Mouse (Mus musculus) megakaryocyte-erythroid progenitor cell, adult 5-6 weeks (primary cell): ENCODE data around the gene Rap1b. TPM values are rescaled to one million over a fixed set of nuclear protein-coding genes. Genes with fewer than 3 reads are reported as not detected.
A peak's percentile ranks its signal among the peaks of the same experiment; 100 is the strongest.
"Not testable (repeated sequence)": the region's sequence is repeated elsewhere in the genome, so short reads cannot be mapped to it uniquely, and the experiment has no call there.

ENCODE experiments used
- ATAC-seq: replicated peaks from 2 replicates; pipeline ENCODE4 v1.8.0; 2016; ENCODE audit warnings: mild to moderate bottlenecking, inconsistent platforms; ENCODE audit not compliant: severe bottlenecking, poor library complexity, low FRiP score, low TSS enrichment
- total RNA-seq, 2 experiments: library from RNA; stranded (forward) in 1 of 2; stranded (reverse) in 1 of 2; fragments of 200-1000, 215-1000 nt in 1 of 2; fragments of >200 nt in 1 of 2; fragmentation: Nextera tagmentation in 1 of 2; gene quantifications; 2 replicates each; pipeline ENCODE4 v1.2.3; 2014 to 2017

Rap1b gene
- 56.8 and 92.2 TPM in 2 replicates for total RNA-seq (2014; fragmentation: Nextera tagmentation)
- 67.4 and 73.2 TPM in 2 replicates for total RNA-seq (2017)

DNA sequence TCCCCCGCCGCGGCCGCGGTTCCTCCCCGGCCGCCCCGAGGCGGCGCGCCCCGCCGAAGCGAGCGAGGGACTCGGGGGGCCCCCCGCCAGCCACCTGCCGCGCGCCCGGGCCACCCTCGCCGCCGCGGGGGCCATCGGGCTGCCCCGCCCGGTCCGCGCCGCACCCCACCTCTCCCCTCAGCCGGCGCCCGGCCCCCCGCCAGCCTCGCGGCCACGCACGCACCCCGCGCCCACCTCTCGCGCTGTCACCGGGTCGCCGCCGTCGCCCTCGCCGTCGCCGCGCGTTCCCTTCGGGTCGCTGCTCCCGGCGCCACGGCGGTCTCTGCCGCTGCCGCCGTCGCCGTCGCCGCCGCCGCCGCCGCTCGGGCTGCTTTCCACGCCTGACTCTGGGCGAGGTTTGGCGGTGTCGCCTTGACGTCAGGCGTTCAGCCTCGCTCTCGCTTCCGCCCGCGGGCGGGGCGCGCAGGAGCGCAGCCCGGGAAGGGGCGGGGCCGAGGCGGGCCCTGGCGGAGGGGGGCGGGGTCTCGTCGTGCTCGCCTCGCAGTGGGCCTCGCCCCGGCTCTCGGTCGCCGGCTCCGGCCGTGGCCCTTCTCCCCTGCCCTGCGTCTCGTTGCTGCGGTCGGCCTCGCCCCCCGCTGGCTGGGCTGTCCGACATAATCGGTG is at the start of gene Rap1b:
TSS of gene Rap1b (minus strand) at position 439 of the 663 bp plus-strand sequence.
- ATAC-seq, result peak; percentile 84

- no peak for ATAC-seq
Observed at GRCm38 (mm10) chr10:117895186-117895585, 49.4 kb upstream of the Rap1b start.

- ATAC-seq, result no peak
Observed at GRCm38 (mm10) chr10:117894114-117895035, 48.5 kb upstream of the Rap1b start.

- not testable (repeated sequence) for ATAC-seq
Observed at GRCm38 (mm10) chr10:117893128-117893527, 47.3 kb upstream of the Rap1b start.

DNA sequence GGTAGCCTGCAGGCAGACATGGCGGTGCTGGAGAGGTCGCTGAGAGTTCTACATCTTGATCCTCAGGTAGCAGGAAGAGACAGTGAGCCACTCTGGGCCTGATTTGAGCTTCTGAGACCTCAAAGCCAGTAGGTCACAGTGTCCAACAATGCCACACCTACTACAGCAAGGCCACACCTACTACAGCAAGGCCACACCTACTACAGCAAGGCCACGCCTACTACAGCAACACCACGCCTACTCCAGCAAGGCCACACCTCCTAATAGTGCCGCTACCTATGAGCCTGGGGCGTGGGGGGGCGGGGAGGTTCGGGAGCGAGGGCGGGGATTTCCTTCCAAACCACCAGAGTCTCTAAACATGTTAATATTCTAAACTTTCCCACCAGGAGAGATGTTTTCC is 45.5 kb upstream of the Rap1b start:
- no peak for ATAC-seq

GRCm38 (mm10) chr10:117888822-117889221 is 43.0 kb upstream of the Rap1b start:
- ATAC-seq, result peak; percentile 65

GRCm38 (mm10) chr10:117885358-117885757 is 39.5 kb upstream of the Rap1b start:
- ATAC-seq, result no peak

GRCm38 (mm10) chr10:117884760-117885159 is 38.9 kb upstream of the Rap1b start:
- ATAC-seq, result no peak

DNA sequence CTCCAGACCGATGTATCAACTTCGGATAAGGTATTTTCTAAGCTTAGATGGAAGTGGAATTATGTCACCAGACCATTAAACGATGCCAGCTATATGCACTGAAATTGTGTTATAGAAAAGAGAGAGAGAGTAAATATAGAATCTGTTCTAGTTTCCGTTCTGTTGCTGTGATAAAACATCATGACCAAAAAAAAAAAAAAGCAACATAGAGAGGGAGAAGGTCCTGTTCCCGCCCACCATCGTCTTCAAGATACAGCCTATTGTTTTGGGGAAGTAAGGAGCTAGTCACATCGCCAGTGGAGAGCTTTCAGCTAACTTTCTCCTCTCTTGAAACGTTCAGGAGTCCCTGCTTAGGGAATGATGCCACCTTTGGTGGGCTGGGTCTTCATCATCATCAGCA is 37.6 kb upstream of the Rap1b start:
- no peak for ATAC-seq

DNA sequence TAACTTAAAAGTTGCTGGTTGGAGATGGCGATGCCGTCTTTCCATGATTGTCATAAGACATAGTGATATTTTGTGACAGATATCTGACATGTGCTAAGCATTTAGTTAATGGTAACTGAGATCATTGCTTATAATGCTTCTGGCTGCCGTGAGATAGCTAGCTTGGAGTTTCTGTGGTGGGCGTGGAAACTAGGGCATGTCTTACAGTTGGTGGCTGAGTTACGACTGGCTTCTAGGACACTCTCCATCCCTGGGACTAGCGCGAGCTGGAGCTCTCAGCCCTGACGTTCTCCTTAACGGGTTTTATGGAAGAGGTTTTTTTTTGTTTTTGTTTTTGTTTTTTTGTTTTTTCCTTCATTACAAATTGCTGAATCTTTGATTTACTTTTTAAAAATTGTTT is 32.8 kb upstream of the Rap1b start:
- no peak for ATAC-seq

DNA sequence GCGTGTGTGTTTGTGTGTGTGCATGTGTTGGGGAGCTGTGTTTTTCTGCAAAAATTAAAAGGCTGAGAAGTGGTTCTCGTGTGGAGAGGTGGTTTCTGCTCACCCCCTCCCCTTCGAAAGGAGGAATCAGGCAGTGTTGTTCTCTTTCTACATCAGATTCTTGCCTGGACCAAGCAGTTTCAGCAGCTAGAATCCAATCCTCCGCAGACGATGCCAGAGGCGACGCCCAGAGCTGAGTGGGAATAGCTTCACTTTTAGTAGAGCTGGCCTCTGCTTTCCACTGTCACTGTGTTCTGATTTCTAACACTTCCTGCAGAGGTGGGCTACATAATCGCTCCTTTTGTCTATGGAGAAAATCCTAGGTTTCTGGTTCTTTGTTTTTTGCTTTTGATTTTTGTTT is 31.0 kb upstream of the Rap1b start:
- no peak for ATAC-seq

GRCm38 (mm10) chr10:117876400-117876799 is 30.6 kb upstream of the Rap1b start:
- no peak for ATAC-seq

DNA sequence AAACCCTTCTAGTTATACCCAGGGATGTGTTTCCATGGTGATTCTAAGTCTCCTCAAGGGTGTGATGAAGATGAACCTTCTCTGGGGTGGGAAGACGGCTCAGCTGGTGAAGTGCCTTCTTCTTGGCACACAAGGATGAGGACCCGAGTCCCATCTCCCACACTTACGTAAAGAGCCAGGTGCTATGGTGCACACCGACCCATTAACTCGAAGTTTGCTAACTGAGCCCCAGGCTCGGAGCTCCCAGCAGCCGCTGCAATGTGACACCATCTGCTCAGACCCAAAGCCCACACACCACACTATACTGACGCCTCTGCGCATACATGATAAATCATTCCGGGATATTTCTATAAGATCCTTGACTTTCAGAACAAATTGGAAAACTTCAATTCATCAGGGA is 29.1 kb upstream of the Rap1b start:
- no peak for ATAC-seq

GRCm38 (mm10) chr10:117873952-117874351 is 28.1 kb upstream of the Rap1b start:
- peak; percentile 53 for ATAC-seq

DNA sequence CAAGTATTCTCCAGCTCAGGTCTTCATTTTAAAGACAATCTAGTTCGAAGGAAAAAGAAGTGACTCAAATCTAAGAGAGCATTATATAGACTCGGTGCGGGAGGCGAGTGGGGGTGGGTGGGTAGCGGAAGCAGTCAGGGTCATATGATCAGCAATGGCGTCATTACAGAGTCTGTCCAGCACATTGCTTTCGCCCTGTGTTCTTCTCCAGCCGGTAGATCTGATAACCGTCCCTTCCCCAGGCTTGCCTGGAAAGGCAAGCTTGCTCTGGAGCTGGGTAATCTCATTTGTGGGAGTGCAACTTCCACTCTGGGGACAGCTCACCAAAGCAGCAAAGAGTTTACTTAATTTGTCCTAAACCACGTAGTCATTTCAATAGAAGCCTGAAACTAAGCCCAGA is 26.6 kb upstream of the Rap1b start:
- no peak for ATAC-seq

GRCm38 (mm10) chr10:117867301-117867700 is 21.5 kb upstream of the Rap1b start:
- no peak for ATAC-seq

GRCm38 (mm10) chr10:117866641-117867040 is 20.8 kb upstream of the Rap1b start:
- ATAC-seq, result no peak

DNA sequence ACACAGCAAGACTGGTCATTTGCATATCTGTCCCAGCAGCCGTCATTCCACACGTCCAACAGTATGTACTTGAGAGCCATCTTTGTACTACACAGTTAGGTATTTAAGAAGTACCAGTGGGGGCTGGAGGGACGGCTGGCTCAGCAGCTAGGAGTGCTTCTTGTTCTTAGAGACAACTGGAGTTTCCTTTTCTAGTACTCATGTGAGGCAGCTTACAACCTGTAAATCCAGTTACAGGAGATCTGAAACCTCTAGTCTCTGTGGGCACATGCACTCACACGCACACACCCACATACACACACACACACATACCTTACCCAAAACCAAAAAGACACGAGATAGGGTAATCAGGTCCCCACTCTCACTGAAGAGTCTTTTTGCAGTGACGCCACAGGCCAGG is 18.9 kb upstream of the Rap1b start:
- no peak for ATAC-seq

DNA sequence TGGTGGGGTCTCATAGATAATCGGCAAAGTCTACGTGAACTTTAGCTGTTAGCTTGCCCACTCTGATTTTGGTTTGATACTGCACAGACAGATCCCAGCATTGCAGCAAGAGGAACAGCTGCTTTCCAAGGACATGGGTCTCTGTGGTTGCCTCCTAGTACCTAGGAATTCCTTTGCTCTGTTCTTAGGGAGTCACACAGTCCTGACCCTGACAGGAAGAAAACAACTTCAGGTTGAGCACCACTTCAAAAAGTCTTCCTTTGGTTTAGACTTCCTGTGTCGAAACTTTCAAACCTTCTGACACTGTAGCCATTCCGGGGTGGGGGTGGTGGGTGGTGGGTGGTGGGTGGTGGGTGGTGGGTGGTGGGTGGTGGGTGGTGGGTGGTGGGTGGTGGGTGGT is 18.4 kb upstream of the Rap1b start:
- no peak for ATAC-seq

GRCm38 (mm10) chr10:117862014-117862580 is 16.3 kb upstream of the Rap1b start:
- ATAC-seq, result no peak
